Mouse (Mus musculus) hindbrain, embryonic 15.5 days (tissue): ENCODE measurements around the gene Tmem30a. TPM values are rescaled to one million over a fixed set of nuclear protein-coding genes. Genes with fewer than 3 reads are reported as not detected.
A peak's percentile ranks its signal among the peaks of the same experiment; 100 is the strongest.

Source experiments
- ATAC-seq: fragments of 200-750 bp; cut with Nextera tagmentation; 2 replicates; pipeline ENCODE4 v1.8.0; 2017; ENCODE audit warnings: low read depth, moderate number of reproducible peaks, moderate TSS enrichment; ENCODE audit not compliant: low FRiP score
- H3K27ac ChIP-seq: fragments of 300-500 bp; sonication (generic); replicated peaks from 2 replicates; pipeline ENCODE4 v1.5.1; 2015; ENCODE audit warnings: mild to moderate bottlenecking, inconsistent platforms
- H3K27me3 ChIP-seq: fragments of 300-500 bp; sonication (generic); 2 replicates; pipeline ENCODE4 v1.6.1; 2015; ENCODE audit warnings: control low read depth, inconsistent platforms
- H3K36me3 ChIP-seq: fragments of 300-500 bp; sonication (generic); 2 replicates; pipeline ENCODE4 v1.6.1; 2015; ENCODE audit warnings: control low read depth, inconsistent platforms
- H3K4me1 ChIP-seq: fragments of 300-500 bp; sonication (generic); replicated peaks from 2 replicates; pipeline ENCODE4 v1.6.1; 2015; ENCODE audit warnings: control low read depth, inconsistent platforms
- H3K4me2 ChIP-seq: fragments of 300-500 bp; sonication (generic); 2 replicates; pipeline ENCODE4 v1.6.1; 2015; ENCODE audit warnings: moderate library complexity, mild to moderate bottlenecking, inconsistent platforms
- H3K4me3 ChIP-seq: fragments of 300-500 bp; sonication (generic); 2 replicates; pipeline ENCODE4 v1.5.1; 2015; ENCODE audit warnings: mild to moderate bottlenecking, inconsistent platforms
- H3K9ac ChIP-seq: fragments of 300-500 bp; sonication (generic); 2 replicates; pipeline ENCODE4 v1.6.1; 2015; ENCODE audit warnings: inconsistent platforms
- H3K9me3 ChIP-seq: fragments of 300-500 bp; sonication (generic); 2 replicates; pipeline ENCODE4 v1.6.1; 2016; ENCODE audit warnings: control low read depth, inconsistent platforms
- WGBS: fragments of 180-500 bp; shearing (Covaris S2); methylation state at CpG from one replicate; pipeline ENCODE4 v1.1.7; 2015; 5-methylcytosine and 5-hydroxymethylcytosine counted together
- polyA plus RNA-seq: library from polyadenylated mRNA; unstranded; fragments of >200 nt; fragmentation: Nextera tagmentation; extraction: Ambion mirVana; gene quantifications from 2 replicates; pipeline ENCODE4 v1.2.1, GENCODE M21; 2015

Tmem30a gene
- polyA plus RNA-seq, 1 experiment from 2014 or later = 117 TPM

DNA sequence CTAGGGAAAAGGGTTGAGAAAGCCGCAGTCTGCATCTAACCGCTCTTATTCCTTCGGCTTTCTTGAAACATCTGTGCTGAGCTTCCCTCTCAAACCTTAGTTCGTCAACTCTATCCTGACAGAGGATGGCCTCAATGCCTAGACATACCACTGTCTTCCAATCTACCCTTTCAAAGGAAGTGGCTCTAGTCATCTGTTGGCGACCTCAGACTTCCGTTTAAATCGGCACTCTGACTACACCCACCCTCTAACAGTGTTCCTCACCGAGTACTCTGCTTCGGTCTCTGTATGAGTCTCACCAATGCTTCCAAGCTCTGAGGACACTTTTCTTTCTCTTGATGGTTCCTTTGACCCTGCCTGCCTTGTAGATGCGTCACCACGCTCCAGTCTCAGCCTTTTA lies 22.7 kb upstream of the Tmem30a start:
- no peak for ATAC-seq
- H3K9ac ChIP-seq = no peak overlapping the region
- 96% methylated on average over 11 of the region's 11 CpGs for WGBS

DNA sequence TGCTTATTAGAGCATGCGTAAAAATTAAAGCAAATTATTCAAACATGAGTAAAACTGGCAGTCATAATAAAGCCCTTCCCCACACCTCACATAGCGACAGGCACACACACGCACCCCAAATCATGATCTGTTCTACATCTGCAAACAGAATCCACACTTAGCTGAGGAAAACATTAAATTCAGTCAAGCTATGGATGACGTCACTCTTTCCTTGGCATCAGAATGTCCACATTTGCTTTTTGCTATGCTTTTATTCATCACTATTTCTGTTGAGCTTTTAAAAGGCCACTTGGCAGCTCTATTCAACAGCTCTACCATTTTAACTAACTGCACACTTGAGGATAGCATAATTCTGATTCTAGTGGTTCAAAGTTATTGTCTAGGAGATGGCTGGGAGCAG lies 21.3 kb upstream of the Tmem30a start:
- Histone ChIP-seq H3K9me3 (no peaks in the 10 kb centered on the region), H3K4me1 (no peaks in the 10 kb centered on the region), H3K27me3 (no peaks in the 10 kb centered on the region), H3K27ac (no peak overlapping the region), H3K4me3 (no peak overlapping the region), H3K4me2 (no peak overlapping the region), H3K36me3 (0 out of 2 replicates have a peak, but pooled peaks cover 7% of the 10 kb centered on the region), H3K9ac (no peak overlapping the region)
- ATAC-seq = no peak
- 89% methylated on average over 4 of the region's 4 CpGs for WGBS

More for the DNA sequence above, 22.7 kb upstream of the Tmem30a start:
- Histone ChIP-seq H3K27ac (no peak overlapping the region), H3K9me3 (no peaks in the 10 kb centered on the region), H3K36me3 (0 out of 2 replicates have a peak, but pooled peaks cover 7% of the 10 kb centered on the region), H3K4me3 (no peak overlapping the region), H3K27me3 (no peaks in the 10 kb centered on the region), H3K4me2 (no peak overlapping the region), H3K4me1 (no peaks in the 10 kb centered on the region)

DNA sequence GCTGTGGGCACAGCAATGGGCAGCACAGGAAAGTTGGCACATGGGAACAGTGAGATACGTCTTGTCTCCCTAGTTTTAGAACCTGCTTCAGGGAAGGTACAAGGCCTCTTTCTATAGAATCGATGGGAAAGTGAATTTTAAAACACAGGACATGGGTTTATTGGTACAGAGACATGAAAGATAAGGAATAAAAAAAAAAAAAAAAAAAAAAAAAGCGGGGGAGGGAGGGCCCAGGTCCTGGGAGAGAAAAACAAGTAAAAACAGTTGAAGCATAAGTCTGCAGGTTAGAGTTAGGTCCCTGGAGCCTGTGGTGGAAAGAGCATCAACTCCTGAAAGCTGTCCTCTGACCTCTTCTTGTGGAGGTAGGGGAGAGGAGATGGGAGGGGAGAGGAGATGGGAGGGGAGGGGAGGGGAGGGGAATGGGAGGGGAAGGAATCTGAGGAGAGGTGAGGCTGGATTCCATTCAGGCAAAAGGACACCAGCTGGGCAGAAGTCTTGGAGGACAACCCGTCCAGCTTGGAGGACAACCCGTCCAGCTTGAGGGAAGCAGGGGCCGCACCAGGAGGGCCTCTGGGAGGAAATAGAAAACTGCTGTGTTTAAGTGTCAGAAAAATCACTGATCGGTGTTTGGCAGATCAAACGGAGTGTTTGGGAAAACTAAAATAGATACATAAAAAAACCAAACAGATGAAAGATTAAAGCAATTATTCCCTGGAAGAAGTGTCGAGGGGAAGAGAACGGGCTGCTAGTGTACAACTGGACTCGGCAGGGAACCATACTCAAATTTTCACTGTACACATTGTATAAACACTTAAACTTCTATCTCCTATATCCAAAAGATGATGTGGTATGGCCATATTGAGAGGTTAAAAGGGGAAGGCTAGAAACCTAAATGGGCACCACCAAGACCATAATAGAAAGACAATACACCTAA lies 17.9 kb upstream of the Tmem30a start:
- Histone ChIP-seq H3K27ac (no peak overlapping the region), H3K4me1 (no peaks in the 10 kb centered on the region), H3K4me3 (no peak overlapping the region), H3K9ac (no peak overlapping the region), H3K27me3 (no peaks in the 10 kb centered on the region), H3K9me3 (no peaks in the 10 kb centered on the region), H3K36me3 (no peaks in the 10 kb centered on the region), H3K4me2 (no peak overlapping the region)
- WGBS = 75% methylated on average over 10 of the region's 11 CpGs
- ATAC-seq = no peak

DNA sequence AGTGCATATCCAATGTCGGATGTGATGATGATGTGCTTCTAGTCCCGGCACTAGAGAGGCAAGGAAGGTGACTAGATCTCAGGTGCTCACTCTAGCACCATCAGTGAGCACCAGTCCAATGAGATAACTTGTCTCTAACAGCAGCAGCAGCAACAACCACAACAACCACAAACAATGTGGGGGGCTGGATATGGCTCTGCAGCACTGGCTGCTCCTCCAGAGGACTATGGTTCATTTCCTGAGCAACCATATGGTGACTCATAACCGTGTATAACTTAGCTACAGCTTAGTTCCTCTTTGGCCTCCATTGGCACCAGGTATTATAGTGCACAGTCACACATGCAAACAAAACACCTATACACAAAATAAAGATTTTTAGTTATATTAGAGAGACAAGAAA lies 17.2 kb upstream of the Tmem30a start:
- no peaks in the 10 kb centered on the region for H3K27me3 ChIP-seq
- no peak overlapping the region for H3K4me3 ChIP-seq
- no peak for ATAC-seq
- no peaks in the 10 kb centered on the region for H3K4me1 ChIP-seq
- no peaks in the 10 kb centered on the region for H3K36me3 ChIP-seq
- 84% methylated on average over 3 of the region's 3 CpGs for WGBS
- no peak overlapping the region for H3K27ac ChIP-seq
- H3K9me3 ChIP-seq = no peaks in the 10 kb centered on the region
- H3K9ac ChIP-seq = no peak overlapping the region
- H3K4me2 ChIP-seq = no peak overlapping the region

DNA sequence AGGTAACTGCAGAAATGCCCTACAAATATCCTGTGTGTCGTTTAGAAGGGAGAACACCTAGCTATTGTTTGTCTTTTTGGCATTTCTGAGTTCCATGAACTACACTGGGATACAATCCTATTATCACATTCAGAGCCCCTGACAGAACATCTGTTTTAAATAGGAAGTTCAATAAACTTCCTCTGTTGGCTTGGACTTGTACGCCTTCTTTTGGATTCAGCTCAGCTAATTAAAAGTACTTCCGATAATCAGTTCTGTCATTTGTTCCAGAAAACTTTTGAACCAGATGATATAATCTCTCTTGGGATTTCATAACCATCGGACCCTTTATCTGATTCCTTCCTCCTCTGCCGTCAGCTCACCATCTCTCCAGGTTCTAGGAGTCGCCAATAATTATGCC lies 16.1 kb upstream of the Tmem30a start:
- ATAC-seq = no peak
- 74% methylated on average over 6 of the region's 6 CpGs for WGBS
- no peak overlapping the region for H3K4me3 ChIP-seq

DNA sequence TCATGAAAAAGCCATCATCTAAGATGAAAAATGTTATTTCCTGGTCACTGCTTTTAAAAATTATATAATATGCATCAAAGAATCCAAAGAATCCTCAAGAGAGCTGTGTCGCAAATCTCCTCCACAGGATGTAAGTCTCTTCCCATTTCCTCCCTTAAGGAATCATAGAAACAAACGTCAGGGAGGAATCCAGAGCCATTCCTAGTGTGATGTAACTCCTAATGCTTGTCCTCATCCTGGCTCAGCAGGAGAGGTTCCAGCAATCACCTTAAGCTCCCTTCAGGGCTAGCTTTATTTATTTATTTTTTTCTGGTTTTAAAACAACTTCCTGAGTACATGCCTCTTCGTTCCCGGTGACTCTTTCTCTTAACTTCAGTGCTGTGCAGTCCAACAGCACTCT lies 13.9 kb upstream of the Tmem30a start:
- H3K36me3 ChIP-seq = no peaks in the 10 kb centered on the region
- no peak overlapping the region; the same call in 1 of the 2 replicates for H3K4me2 ChIP-seq
- 57% methylated on average over 4 of the region's 4 CpGs for WGBS
- no peaks in the 10 kb centered on the region for H3K9me3 ChIP-seq
- no peak overlapping the region for H3K9ac ChIP-seq
- no peak for ATAC-seq
- H3K27me3 ChIP-seq = no peaks in the 10 kb centered on the region
- no peak overlapping the region for H3K27ac ChIP-seq
- no peaks in the 10 kb centered on the region for H3K4me1 ChIP-seq
- no peak overlapping the region for H3K4me3 ChIP-seq

More for the DNA sequence above, 16.1 kb upstream of the Tmem30a start:
- no peaks in the 10 kb centered on the region for H3K4me1 ChIP-seq
- no peak overlapping the region for H3K9ac ChIP-seq
- no peaks in the 10 kb centered on the region for H3K27me3 ChIP-seq
- H3K4me2 ChIP-seq = no peak overlapping the region
- no peaks in the 10 kb centered on the region for H3K36me3 ChIP-seq
- no peak overlapping the region for H3K27ac ChIP-seq
- H3K9me3 ChIP-seq = no peaks in the 10 kb centered on the region

DNA sequence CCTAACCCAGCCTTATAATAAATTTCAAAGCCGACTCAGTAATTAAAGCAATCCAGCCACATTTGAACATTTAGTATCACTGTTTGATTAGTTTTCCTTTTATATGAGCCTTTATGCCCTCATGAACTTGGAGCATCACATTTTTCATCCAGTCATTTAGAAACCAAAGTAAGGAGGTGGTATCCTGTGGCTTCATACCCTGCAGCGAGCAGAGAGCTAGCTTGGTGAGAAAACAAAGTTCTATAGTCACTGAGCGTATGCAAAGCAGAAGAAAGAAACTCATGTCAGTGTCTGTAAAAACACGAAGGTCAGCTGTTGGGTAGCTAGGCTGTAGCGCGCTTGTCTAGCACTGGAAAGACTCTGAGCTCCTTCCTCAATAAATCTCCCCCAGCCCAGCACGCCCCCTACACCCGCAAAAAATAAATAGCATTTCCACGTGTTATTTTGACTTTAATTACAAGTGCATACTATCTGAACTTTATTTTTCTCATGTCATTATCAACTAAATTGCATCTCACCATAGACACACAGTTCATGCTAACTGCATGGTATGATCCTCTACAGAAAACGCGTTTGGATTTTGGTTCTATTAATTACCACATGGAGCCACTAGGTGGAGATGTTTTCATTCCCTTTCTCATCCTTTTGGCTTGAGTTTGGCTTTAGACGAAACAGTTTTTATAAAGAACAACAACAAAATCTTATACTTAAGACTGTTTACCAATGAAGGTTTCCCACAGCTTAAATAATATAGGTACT lies 13.2 kb upstream of the Tmem30a start:
- 46% methylated on average over 12 of the region's 12 CpGs for WGBS

DNA sequence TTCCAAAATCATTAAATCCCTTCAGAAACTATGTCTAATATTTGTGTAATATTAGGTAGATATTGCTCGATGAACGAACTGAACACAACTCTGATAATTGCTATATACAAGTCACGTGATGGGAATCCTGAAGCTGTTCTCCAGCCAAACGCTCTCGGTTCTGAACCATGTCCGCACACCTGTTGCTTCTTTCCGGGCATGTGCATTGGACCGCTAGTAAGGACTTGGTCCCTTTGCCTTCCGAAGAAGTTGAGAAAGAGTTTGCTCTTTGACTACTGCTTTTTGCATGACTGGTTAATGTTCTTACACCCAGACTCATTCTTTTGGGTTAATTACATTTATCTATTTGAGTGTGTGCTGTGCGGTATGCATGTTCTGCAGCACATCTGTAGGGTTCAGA lies 12.1 kb upstream of the Tmem30a start:
- Histone ChIP-seq H3K9ac (no peak overlapping the region), H3K4me2 (no peak overlapping the region), H3K4me1 (no peaks in the 10 kb centered on the region), H3K27me3 (no peaks in the 10 kb centered on the region), H3K36me3 (no peaks in the 10 kb centered on the region), H3K4me3 (no peak overlapping the region), H3K9me3 (no peaks in the 10 kb centered on the region), H3K27ac (no peak overlapping the region)
- no peak for ATAC-seq
- WGBS = 88% methylated on average over 10 of the region's 10 CpGs

More for the DNA sequence above, 13.2 kb upstream of the Tmem30a start:
- Histone ChIP-seq H3K4me3 (no peak overlapping the region), H3K27ac (no peak overlapping the region), H3K9me3 (no peaks in the 10 kb centered on the region), H3K36me3 (no peaks in the 10 kb centered on the region), H3K27me3 (no peaks in the 10 kb centered on the region), H3K4me2 (no peak overlapping the region), H3K4me1 (no peaks in the 10 kb centered on the region), H3K9ac (no peak overlapping the region)
- peak; percentile 68; the same call in 1 of the 2 replicates for ATAC-seq

DNA sequence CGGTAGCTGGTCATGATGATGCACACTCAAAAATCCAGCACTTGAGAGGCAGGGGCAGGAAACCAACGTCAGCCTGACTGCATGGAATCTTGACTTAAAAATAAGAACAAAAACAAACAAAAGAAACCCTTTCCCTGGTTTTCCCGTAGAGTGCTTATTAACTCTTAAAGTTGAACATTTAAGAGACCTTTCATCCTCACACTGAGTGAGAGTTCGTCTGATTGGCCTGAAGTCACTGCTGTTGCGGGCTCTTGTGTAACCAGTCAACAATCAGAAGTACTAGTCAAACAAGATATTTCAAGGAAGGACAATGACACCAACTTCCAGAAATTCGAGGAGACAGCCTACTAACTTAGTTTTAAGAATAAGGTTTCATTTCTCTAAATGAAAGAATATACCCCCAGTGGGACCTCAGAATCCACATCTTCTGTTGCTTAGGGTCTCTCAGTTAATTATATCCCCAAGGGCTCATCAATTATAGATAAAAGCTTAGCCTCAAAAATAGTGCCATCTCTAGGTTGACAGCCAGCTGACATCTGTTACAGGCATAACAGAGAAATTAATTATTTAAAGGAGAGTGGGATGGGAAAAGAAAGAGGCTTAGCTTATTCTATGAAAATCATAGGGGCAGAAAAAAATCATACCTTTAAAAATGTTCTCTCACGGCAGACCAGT lies 3.3 kb upstream of the Tmem30a start:
- 70% methylated on average over 7 of the region's 7 CpGs for WGBS
- no peaks in the 10 kb centered on the region for H3K27me3 ChIP-seq
- no peaks in the 10 kb centered on the region for H3K36me3 ChIP-seq

DNA sequence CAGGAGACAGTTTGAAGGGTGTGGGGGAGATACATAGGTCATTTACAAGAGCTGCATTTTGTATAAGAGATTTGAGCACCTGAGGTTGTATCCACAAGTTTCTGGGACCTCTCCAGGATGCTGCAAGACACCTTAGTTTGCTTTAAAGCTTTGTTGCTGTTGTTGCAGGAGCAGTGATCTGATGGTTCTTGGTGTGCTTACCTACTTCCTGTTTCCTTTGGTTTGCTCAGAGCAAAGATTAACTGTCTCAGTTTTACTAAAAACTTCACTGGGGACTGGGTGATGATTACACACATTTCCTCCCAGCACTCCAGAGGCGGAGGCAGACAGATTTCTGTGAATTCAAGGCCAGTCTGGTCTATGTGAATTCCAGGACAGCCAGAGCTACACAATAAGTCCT lies 1.8 kb upstream of the Tmem30a start:
- WGBS = 86% methylated on average over 1 of the region's 1 CpGs
- no peaks in the 10 kb centered on the region for H3K36me3 ChIP-seq
- peaks cover 20% of the 10 kb centered on the region for H3K4me1 ChIP-seq
- H3K4me2 ChIP-seq = no peak overlapping the region
- ATAC-seq = no peak
- no peak overlapping the region for H3K4me3 ChIP-seq
- H3K27me3 ChIP-seq = no peaks in the 10 kb centered on the region
- H3K9me3 ChIP-seq = no peaks in the 10 kb centered on the region
- no peak overlapping the region for H3K9ac ChIP-seq
- no peak overlapping the region for H3K27ac ChIP-seq

More for the DNA sequence above, 3.3 kb upstream of the Tmem30a start:
- no peak overlapping the region for H3K4me2 ChIP-seq
- no peaks in the 10 kb centered on the region for H3K9me3 ChIP-seq
- H3K27ac ChIP-seq = no peak overlapping the region
- peaks cover 10% of the 10 kb centered on the region for H3K4me1 ChIP-seq
- ATAC-seq = no peak
- H3K4me3 ChIP-seq = no peak overlapping the region
- no peak overlapping the region for H3K9ac ChIP-seq

DNA sequence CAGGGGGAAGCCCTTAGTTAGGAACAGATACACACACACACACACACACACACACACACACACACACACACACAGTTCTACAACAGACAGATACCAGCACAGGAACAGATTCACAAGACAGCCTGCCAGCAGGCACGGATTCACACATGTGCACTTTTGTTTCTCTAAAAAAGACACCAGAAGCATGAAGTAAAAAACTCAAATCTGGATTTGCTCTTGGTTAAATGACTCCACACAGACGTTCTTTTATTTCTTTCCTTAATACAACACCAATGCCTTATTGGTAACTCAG lies 7.6 kb downstream of the Tmem30a start:
- ATAC-seq = no peak
- Histone ChIP-seq H3K27me3 (no peaks in the 10 kb centered on the region), H3K36me3 (no peaks in the 10 kb centered on the region), H3K9me3 (no peaks in the 10 kb centered on the region), H3K9ac (no peak overlapping the region), H3K4me3 (no peak overlapping the region), H3K4me2 (no peak overlapping the region), H3K27ac (no peak overlapping the region), H3K4me1 (peaks cover 14% of the 10 kb centered on the region)
- 66% methylated on average over 2 of the region's 2 CpGs for WGBS
